Mouse (Mus musculus) limb, embryonic 12.5 days (tissue): ENCODE measurements around the gene Irf7. TPM values are rescaled to one million over a fixed set of nuclear protein-coding genes. Genes with fewer than 3 reads are reported as not detected.

Source experiments
- microRNA counts: library from miRNA; unstranded; fragments of <30 nt; microRNA quantifications from one replicate; lab custom pipeline; 2017
- microRNA-seq: library from miRNA; unstranded; fragments of <30 nt; microRNA quantifications from one replicate; pipeline ENCODE4, GENCODE M21; 2017
- polyA plus RNA-seq: library from polyadenylated mRNA; unstranded; fragments of >200 nt; fragmentation: Nextera tagmentation; extraction: Ambion mirVana; gene quantifications from 2 replicates; pipeline ENCODE4 v1.2.1, GENCODE M21; 2016

Gene Irf7
- polyA plus RNA-seq, 1 experiment from 2014 or later, result 0.51 TPM

MicroRNAs encoded within 50 kb of the gene (microRNA counts, 519-probe panel; counts per million panel counts)
- microRNA mmu-miR-210 (lab: Ali Mortazavi, UCI), result 6,001 counts per million, percentile 71 among the panel's probes with 10 or more counts

Small RNAs within 50 kb of the gene (microRNA-seq; reads per million reads assigned to microRNA genes)
- 477 reads per million, percentile 69 among the genes with 10 or more reads in this experiment for gene Mir210

Other genes starting within 250 kb of the Irf7 start
- not detected in 2 replicates for gene Ifitm6, start 248.6 kb downstream of the Irf7 start, polyA plus RNA-seq
- not detected in 2 replicates for gene Gm17387, start 237.3 kb downstream of the Irf7 start, polyA plus RNA-seq
- gene B4galnt4, start 205.4 kb downstream of the Irf7 start, polyA plus RNA-seq, result 37.3 and 40.1 TPM in 2 replicates
- gene Pkp3, start 188.3 kb downstream of the Irf7 start, polyA plus RNA-seq, result 14.6 and 14.9 TPM in 2 replicates
- 2.2 and 2.5 TPM in 2 replicates for gene Sigirr, start 165.9 kb downstream of the Irf7 start, polyA plus RNA-seq
- 1.6 and 2.0 TPM in 2 replicates for gene Ano9, start 148.7 kb downstream of the Irf7 start, polyA plus RNA-seq
- gene Ptdss2, start 144.1 kb downstream of the Irf7 start, polyA plus RNA-seq, result 76.0 and 76.7 TPM in 2 replicates
- gene Rnh1, start 93.6 kb downstream of the Irf7 start, polyA plus RNA-seq, result 88.5 and 91.5 TPM in 2 replicates
- gene Hras, start 72.5 kb downstream of the Irf7 start, polyA plus RNA-seq, result 95.3 and 98.1 TPM in 2 replicates
- 17.0 and 19.0 TPM in 2 replicates for gene Lrrc56, start 72.3 kb downstream of the Irf7 start, polyA plus RNA-seq
- 4.2 and 5.2 TPM in 2 replicates for gene Lmntd2, start 52.4 kb downstream of the Irf7 start, polyA plus RNA-seq
- gene Rassf7, start 50.6 kb downstream of the Irf7 start, polyA plus RNA-seq, result 39.1 and 43.7 TPM in 2 replicates
- 95.8 and 102 TPM in 2 replicates for gene Phrf1, start 37.7 kb downstream of the Irf7 start, polyA plus RNA-seq
- gene Cdhr5, start 10.3 kb upstream of the Irf7 start, polyA plus RNA-seq, result not detected in 2 replicates
- 10.5 and 11.4 TPM in 2 replicates for gene Sct, start 12.7 kb upstream of the Irf7 start, polyA plus RNA-seq
- gene Drd4, start 25.5 kb upstream of the Irf7 start, polyA plus RNA-seq, result 1.6 TPM in 2 replicates
- gene Deaf1, start 61.2 kb upstream of the Irf7 start, polyA plus RNA-seq, result 61.8 and 66.5 TPM in 2 replicates
- 50.7 and 52.0 TPM in 2 replicates for gene Tmem80, start 61.3 kb upstream of the Irf7 start, polyA plus RNA-seq
- gene Eps8l2, start 72.4 kb upstream of the Irf7 start, polyA plus RNA-seq, result 5.1 and 6.3 TPM in 2 replicates
- gene Taldo1, start 125.7 kb upstream of the Irf7 start, polyA plus RNA-seq, result 299 and 318 TPM in 2 replicates
- gene Gatd1, start 147.7 kb upstream of the Irf7 start, polyA plus RNA-seq, result 60.6 and 63.8 TPM in 2 replicates
- gene Cend1, start 163.0 kb upstream of the Irf7 start, polyA plus RNA-seq, result 5.6 and 6.3 TPM in 2 replicates
- gene Slc25a22, start 171.4 kb upstream of the Irf7 start, polyA plus RNA-seq, result 33.1 and 38.3 TPM in 2 replicates
- 16.4 and 19.2 TPM in 2 replicates for gene Pidd1, start 177.5 kb upstream of the Irf7 start, polyA plus RNA-seq
- gene Rplp2, start 180.9 kb upstream of the Irf7 start, polyA plus RNA-seq, result 1,204 and 1,293 TPM in 2 replicates
- 13.7 and 14.9 TPM in 2 replicates for gene Pnpla2, start 188.7 kb upstream of the Irf7 start, polyA plus RNA-seq
- 7.7 and 9.8 TPM in 2 replicates for gene Cracr2b, start 194.6 kb upstream of the Irf7 start, polyA plus RNA-seq
- 11.3 and 13.5 TPM in 2 replicates for gene Cd151, start 200.9 kb upstream of the Irf7 start, polyA plus RNA-seq
- 65.7 and 67.3 TPM in 2 replicates for gene Polr2l, start 208.7 kb upstream of the Irf7 start, polyA plus RNA-seq
- gene Tspan4, start 208.8 kb upstream of the Irf7 start, polyA plus RNA-seq, result 24.8 and 33.0 TPM in 2 replicates